Comparison of ENCODE assay signal across 19 mouse cellular contexts in the genomic region with DNA sequence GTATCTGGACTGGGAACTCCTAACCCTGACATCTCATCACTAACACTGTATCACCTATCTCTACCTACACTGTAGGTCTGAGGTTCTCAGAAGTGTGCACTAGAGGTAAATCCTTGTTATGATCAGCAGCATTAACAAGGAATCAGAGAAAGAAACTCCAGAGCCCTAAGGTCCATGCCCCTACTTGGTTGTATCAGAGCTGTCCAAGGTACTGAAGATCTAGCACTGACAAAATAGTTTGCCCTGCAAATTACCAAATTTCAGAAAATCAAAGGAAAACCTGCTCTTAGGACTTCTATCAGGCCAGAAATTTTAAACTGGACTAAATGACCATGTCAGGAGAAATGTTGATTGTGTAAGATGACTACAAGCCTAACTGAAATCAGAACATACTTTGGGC.
A peak's percentile ranks its signal among the peaks of the same experiment; 100 is the strongest.
DNase-seq lines count a peak whose midpoint lies in the region; ATAC-seq and TF ChIP-seq lines count a peak whose summit lies in the region.
"Had no signal": no experiment of that assay in that cellular context is flagged by ENCODE, and none has a peak within 500 bp of the region (broad histone marks: within the 10 kb centered on the region; RNA-seq: fewer than 3 reads in every experiment).

No protein-coding gene starts in this region.

- no peak overlapping the region for H3K4me3 ChIP-seq in limb, embryonic 14.5 days (replicated peaks; ENCODE audit: low read length)
- H3K4me3 ChIP-seq in limb, embryonic 10.5 days: no peak overlapping the region
- H3K4me3 ChIP-seq in ES-E14 (ENCODE audit: insufficient read depth in 1 of 2, low read depth in 1 of 2, low read length in 2 of 2, poor library complexity in 1 of 2, severe bottlenecking in 1 of 2): no peak overlapping the region
- H3K4me3 ChIP-seq: heart, embryonic 10.5 days; liver, embryonic 12.5 days; neural tube, embryonic 13.5 days had no signal

- no peaks in the 10 kb centered on the region for H3K36me3 ChIP-seq in limb, embryonic 14.5 days (ENCODE audit: control insufficient read depth, insufficient read depth, low read length)
- H3K36me3 ChIP-seq in limb, embryonic 10.5 days: no peaks in the 10 kb centered on the region
- H3K36me3 ChIP-seq in ES-E14 (ENCODE audit: control insufficient read depth, insufficient read depth, low read length, poor library complexity, severe bottlenecking): no peaks in the 10 kb centered on the region
- H3K36me3 ChIP-seq: heart, embryonic 10.5 days; liver, embryonic 12.5 days; neural tube, embryonic 13.5 days had no signal

- no peak overlapping the region for H3K27ac ChIP-seq in limb, embryonic 14.5 days (replicated peaks; ENCODE audit: low read depth, low read length)
- no peak overlapping the region for H3K27ac ChIP-seq in limb, embryonic 10.5 days
- H3K27ac ChIP-seq in ES-E14 (ENCODE audit: insufficient read depth, low read depth, low read length, poor library complexity, severe bottlenecking): no peak overlapping the region
- H3K27ac ChIP-seq: heart, embryonic 10.5 days; hindbrain, postnatal 0 days; liver, embryonic 12.5 days; neural tube, embryonic 13.5 days had no signal

- H3K4me2 ChIP-seq in limb, embryonic 14.5 days (replicated peaks; ENCODE audit: low read depth, low read length, severe bottlenecking): no peak overlapping the region
- H3K4me2 ChIP-seq: liver, embryonic 12.5 days; neural tube, embryonic 13.5 days had no signal

- no peaks in the 10 kb centered on the region for H3K4me1 ChIP-seq in limb, embryonic 14.5 days (ENCODE audit: control insufficient read depth, insufficient read depth, low read length)
- H3K4me1 ChIP-seq in limb, embryonic 10.5 days: no peaks in the 10 kb centered on the region
- no peaks in the 10 kb centered on the region for H3K4me1 ChIP-seq in ES-E14 (ENCODE audit: control insufficient read depth in 2 of 2, insufficient read depth in 2 of 2, low read length in 2 of 2, poor library complexity in 1 of 2)
- H3K4me1 ChIP-seq: heart, embryonic 10.5 days; liver, embryonic 12.5 days; neural tube, embryonic 13.5 days had no signal

- DNase-seq in limb, embryonic 14.5 days (ENCODE audit: low spot score): peak; percentile 59
- no peak for DNase-seq in limb, embryonic 10.5 days (ENCODE audit: low spot score)
- DNase-seq in ES-E14 (ENCODE audit: low read depth, low spot score) (peak; percentile 21), ZHBTc4 (ENCODE audit: low read depth, low spot score) (peak; percentile 41)
- peak; percentile 24 for DNase-seq in embryo, embryonic 9.5 days (ENCODE audit: extremely low spot score)
- DNase-seq in gastrocnemius, postnatal 36 days: no peak
- DNase-seq in left cerebral cortex, adult 18-20 months (ENCODE audit: low spot score in 2 of 2): no peak
- DNase-seq: cerebellum, postnatal 14 days; gastrocnemius, postnatal 25 days; kidney, adult 8-10 months; kidney, postnatal 4 days; left cerebral cortex, postnatal 4 days; right cerebral cortex, postnatal 4 days had no signal

- in situ Hi-C loops in ES-E14 (cut with MboI; ENCODE audit: low sequenced_read_pairs in 2 of 2, unreplicated experiment in 2 of 2): no loop called here

- H3K9ac ChIP-seq in limb, embryonic 14.5 days (ENCODE audit: low read depth, low read length, severe bottlenecking): no peak overlapping the region
- no peak overlapping the region for H3K9ac ChIP-seq in ES-E14 (ENCODE audit: insufficient read depth, low read depth, low read length, poor library complexity, severe bottlenecking)
- H3K9ac ChIP-seq: liver, embryonic 12.5 days; neural tube, embryonic 13.5 days had no signal

- no peaks in the 10 kb centered on the region for H3K9me3 ChIP-seq in limb, embryonic 14.5 days (ENCODE audit: control insufficient read depth, low read length)
- no peaks in the 10 kb centered on the region for H3K9me3 ChIP-seq in limb, embryonic 10.5 days (replicated peaks)
- no peaks in the 10 kb centered on the region for H3K9me3 ChIP-seq in ES-E14 (ENCODE audit: control insufficient read depth, insufficient read depth, low read depth, low read length)
- H3K9me3 ChIP-seq: heart, embryonic 10.5 days; neural tube, embryonic 13.5 days had no signal

- no peak for ATAC-seq in limb, embryonic 14.5 days (ENCODE audit: low FRiP score, low read depth)
- ATAC-seq in megakaryocyte-erythroid progenitor cell, adult 5-6 weeks (replicated peaks; ENCODE audit: low FRiP score, low TSS enrichment, poor library complexity, severe bottlenecking): no peak
- ATAC-seq: CD4-positive, CD25-positive, alpha-beta regulatory T cell, adult 4 months; hindbrain, postnatal 0 days; liver, embryonic 12.5 days had no signal

- H3K27me3 ChIP-seq in limb, embryonic 14.5 days (ENCODE audit: control insufficient read depth, insufficient read depth, low read length): no peaks in the 10 kb centered on the region
- H3K27me3 ChIP-seq in limb, embryonic 10.5 days (ENCODE audit: low read depth, poor library complexity, severe bottlenecking): no peaks in the 10 kb centered on the region
- H3K27me3 ChIP-seq: liver, embryonic 12.5 days; neural tube, embryonic 13.5 days had no signal

- intact Hi-C loops in gastrocnemius, postnatal 36 days (cut with DNase I): no loop called here

- no peak for TF ChIP-seq POLR2A in limb, embryonic 14.5 days (IDR thresholded peaks at IDR 0.05; ENCODE audit: borderline replicate concordance, extremely low read depth, insufficient read depth, insufficient read length)

TF ChIP-seq in ES-E14, 5 proteins besides CTCF, POLR2A, EP300 and RAD21:
- TF ChIP-seq MAFK (IDR thresholded peaks at IDR 0.05; ENCODE audit: insufficient read depth, low read depth, low read length): no peak
- TF ChIP-seq CHD2 (IDR thresholded peaks at IDR 0.05; ENCODE audit: low read depth, low read length): no peak
- no peak for TF ChIP-seq HCFC1 (IDR thresholded peaks at IDR 0.05; ENCODE audit: borderline replicate concordance, insufficient read depth, low read length)
- no peak for TF ChIP-seq ZC3H11A (IDR thresholded peaks at IDR 0.05; ENCODE audit: borderline replicate concordance, low read depth, low read length)
- no peak for TF ChIP-seq ZNF384 (IDR thresholded peaks at IDR 0.05; ENCODE audit: low read depth, low read length)

Comparison
In these comparisons a context has a peak if more than half of its experiments do, and no peak if none do; other contexts are left out.
1. DNase-seq: peak in limb, embryonic 14.5 days (single experiment), ES-E14 (single experiment), ZHBTc4 (single experiment) and embryo, embryonic 9.5 days (single experiment); none in limb, embryonic 10.5 days (single experiment), gastrocnemius, postnatal 36 days (0 of 2) and left cerebral cortex, adult 18-20 months (0 of 2).